Mouse (Mus musculus): ENCODE results near the gene Ypel2.

Ypel2 gene

DNA sequence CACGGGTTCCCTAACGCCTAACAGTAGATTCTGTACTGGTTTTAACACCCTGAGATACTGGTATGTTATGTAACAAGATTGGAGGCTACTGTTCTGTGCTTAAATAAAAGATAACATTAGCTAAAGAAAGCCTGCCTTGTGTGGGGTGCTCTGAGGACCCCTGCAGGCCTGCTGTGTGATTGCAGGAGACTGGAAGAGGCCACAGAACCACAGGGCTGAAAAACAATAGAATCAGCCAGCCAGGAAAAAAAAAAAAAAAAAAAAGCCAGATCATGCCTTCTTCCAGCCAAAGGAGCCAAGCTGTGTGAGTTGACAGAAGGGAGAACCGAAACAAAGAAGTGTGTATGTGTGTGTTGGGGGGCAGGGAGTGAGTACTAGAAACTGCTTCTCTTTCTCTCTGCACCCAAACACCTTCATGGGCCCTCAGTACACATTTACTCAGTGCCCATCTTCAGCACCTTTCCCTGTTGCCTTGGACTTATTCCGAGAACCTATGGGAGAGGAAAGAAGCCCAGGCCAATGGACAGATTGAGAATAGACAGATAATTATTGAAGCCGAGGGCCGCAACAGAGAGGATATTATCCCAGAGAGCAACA is 2.2 kb upstream of the Ypel2 start:
- peak in 1 of 2 experiments; percentile 51 for DNase-seq (ENCODE audit: low spot score in 2 of 2)

DNA sequence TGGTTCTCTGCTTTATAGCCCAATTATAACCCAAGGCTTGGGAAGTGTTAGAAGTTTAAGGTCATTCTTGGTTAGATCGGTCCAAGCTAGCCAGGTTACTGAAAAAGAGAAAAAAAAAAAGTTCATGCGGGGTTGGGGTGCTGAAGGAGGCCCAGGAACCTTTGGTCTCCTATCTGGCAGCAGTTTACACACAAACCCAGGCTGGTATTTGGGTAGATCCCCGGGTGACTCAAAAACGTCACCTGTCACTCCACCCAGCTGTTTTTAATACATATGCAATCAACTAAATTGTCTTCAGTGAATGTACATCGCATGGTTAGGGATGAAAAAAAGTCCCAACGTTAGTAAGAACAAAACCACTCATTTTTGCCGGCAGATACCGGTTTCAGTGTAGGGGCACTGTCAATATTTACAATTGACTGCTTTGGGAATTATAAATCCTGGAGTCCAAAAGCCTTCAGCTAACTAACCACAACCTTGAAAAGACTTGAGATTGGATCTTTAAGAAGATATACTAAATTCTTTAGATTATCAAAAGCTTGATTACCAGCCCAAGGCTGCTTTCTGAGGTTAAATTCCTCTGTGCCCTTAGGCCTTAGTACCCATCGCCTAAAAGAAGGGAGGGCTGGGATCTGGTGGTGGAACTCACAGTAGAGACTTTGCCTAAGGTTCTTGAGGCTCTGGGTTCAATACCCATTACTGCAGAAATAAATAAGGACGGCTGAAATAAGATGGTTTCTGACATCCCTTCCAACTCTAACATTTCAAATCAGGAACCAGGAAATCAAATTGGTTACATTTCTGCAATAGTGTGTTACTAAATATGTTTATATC is 1.5 kb upstream of the Ypel2 start:
- DNase-seq (ENCODE audit: low spot score in 2 of 2): no peak

DNA sequence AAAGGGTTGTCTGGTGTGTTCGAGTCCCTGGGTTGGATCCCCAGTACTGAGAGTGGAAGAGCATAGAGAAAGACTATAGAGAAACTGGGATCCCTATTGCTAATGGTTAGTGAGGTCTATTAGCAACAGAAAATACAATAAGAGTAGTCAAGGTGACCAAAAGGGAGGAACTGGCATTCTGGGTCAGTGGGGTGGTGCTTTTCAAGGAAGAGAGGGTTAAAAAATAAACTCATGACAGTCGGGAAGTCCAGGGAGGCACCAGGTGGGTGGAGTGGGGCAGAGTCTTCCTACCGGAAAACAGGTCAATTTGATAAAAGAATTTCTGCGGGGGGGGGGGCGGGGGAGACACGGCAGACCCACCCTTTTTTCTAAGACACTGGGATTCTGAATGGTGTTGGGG is 823 bp upstream of the Ypel2 start:
- no peak for DNase-seq (ENCODE audit: low spot score in 2 of 2)

DNA sequence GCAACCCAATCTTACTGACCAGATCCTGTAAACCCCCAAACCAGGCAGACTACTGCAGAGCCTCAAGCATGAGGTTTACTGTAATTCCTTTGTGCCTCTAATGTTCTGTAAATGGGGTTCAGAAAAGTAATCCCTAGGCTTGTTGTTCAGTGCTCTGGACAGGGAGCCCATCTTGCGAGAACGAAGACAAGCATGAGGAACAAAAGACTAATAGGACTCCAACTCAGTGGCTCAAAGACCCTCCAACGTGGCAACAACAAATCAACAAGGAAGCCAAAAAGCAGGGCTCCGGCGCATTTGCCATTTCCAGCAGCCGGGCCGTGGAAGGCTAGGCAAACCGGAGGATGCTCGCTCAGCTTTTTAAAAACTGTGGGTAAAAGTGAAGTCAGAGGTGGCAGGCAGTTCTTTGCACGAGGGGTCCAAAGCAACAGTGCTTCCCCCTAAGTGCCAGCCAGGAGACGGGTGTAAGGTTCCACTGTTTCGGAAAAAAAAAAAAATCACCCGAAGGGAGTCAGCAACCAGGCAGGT is 982 bp downstream of the Ypel2 start:
- no peak for DNase-seq (ENCODE audit: low spot score in 2 of 2)

DNA sequence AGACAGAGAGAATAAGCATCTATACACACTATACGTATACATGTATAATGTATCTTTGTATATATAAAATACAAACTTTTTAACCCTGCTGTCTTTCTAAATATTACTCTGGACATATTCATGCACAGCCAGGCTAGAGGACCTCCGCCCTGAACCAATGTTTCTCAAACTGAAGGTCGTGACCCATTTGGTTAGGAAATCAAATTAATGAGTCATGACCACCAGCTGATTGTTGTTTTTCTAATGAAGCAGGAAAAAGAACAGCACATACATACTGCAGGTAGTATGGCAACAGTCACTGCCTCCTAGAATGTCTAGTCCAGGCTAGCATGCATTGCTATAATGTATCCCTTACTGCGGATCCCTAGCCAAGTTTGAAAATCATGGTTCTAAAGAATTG is 2.3 kb downstream of the Ypel2 start:
- no peak for DNase-seq (ENCODE audit: low spot score in 2 of 2)

DNA sequence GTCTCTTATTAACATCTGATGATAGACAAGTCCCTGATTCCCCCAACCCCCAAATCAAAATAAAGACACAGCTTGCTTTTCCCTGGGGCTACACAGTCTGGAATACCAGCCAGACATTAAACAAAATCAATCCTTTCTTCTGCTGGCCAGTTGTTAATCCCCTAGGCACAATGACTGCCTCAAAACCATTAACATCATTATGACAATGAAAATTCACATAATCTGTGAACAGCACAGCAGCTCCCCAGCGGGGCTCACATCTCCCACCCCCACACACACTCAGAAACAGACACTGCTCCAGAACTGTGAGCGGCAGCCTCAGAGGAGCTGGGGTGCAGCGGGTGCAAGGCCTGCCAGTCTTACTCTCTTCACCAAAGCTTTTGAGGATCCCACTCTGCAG is 3.2 kb downstream of the Ypel2 start:
- no peak for DNase-seq (ENCODE audit: low spot score in 2 of 2)

DNA sequence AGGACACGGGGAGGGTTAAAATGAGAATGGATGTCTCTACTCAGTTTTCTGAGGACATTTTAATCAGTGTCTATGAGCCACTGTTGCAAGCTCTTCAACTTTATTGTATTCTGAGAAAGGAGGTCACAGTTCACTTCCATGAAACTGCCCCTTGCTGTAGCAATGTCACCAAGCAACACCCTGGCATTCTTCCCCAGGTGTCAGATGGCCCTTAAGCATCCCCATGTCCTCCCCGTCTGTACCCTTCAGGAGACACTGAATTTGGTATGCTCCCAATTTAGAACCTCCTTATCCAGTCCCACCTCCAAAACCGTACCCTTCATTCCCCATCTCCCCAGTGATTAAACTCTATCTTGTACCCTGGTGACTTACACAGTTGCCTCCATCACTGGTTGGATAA is 8.5 kb downstream of the Ypel2 start:
- no peak for DNase-seq (ENCODE audit: low spot score in 2 of 2)

DNA sequence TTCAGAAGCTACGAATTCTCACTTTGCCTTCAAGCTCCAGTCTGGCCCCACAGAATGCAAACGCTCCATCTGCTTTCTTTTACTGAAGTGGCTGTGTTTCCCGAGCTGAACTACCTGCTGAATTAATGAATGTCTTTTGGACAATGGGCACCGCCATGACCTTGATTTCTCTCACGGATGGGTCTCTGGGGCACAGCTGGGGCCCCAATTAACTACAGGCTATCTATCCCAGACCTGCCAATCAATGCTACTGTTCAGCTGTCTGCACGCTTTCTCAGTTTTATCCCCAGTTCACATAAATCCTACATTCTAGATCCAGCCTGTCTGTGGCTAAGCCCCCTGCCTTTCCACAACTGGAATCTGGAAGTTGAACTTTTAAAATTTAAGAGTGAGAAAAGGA is 10.5 kb downstream of the Ypel2 start:
- DNase-seq (ENCODE audit: low spot score in 2 of 2): no peak

DNA sequence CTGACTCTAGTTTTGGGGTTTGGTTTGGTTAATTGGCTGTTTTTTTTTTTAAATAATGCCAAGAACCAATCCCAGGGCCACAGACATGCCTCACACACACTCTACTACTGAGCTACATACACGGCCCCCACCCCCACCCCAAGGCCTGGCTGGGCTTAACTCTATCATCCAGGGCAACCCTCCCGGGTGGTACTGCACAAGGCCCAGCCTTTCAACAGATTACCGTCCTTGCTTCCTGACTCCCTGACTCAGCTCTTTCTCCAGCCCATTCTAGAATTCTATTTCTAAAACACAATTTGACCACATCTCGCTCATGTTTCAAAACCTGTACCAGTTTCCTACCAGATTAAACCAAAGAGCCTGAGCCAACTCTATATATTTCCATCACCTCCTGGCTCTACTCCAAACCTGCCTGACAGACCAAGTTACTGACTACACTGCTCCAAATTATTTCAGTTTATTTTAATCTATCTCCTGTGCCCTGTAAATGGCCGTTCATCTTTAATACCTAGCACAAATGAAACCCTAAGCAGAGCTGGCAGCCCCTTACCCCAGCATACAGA is 12.2 kb downstream of the Ypel2 start:
- no peak for DNase-seq (ENCODE audit: low spot score in 2 of 2)

DNA sequence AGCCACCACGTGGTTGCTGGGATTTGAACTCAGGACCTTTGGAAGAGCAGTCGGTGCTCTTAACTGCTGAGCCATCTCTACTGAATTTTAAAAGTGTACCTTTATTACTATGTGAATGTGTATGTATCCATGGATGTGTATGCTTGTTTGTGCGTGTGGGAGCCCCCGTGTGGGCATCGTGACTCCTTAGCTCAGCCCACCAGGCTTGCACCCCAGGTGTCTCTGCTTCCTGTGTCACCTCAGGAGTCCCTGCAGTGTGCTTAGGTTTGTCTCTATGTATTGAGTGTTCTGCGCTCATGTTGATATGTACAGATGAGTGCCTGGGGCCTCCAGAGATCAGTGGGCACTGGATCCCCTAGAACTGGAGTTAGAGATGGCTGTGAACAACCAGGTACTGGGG is 13.0 kb downstream of the Ypel2 start:
- no peak for DNase-seq (ENCODE audit: low spot score in 2 of 2)

DNA sequence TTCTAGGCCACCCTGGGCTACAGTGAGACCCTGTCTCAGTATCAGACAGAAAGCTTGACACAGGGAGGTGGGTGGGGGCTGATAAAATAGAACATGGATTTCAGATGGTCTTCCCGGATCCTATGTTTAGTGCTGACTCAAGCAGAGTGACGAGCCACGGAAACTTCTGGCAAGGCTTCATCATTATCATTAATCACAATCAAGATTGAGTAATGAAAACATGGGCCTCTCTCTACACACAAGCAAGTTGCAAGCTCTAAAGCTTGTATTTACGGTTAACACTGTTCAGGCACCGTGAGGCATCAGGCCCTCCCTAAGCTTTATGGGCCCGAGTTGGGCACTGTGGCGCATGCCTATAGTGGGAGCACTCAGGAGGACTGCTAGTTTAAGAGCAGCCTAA is 13.7 kb downstream of the Ypel2 start:
- DNase-seq (ENCODE audit: low spot score in 2 of 2): no peak

DNA sequence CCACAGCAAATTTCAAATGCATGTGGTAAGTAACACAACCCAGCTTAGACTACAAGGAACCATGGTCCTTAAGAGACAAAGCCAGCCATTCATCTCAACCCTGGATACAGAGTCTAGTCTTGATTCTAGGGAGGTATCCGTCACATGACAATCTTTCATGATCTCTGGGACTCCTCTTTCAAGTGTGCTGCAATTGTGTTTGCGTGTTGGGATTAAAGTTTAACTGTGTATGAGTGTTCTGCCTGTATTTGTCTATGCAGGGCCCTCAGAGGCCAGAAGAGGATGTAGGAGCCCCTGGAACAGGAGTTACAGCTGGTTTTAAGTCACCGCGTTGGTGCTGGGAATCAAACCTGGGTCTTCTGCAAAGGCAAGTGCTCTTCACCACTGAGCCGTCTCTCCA is 16.3 kb downstream of the Ypel2 start:
- DNase-seq (ENCODE audit: low spot score in 2 of 2): no peak

DNA sequence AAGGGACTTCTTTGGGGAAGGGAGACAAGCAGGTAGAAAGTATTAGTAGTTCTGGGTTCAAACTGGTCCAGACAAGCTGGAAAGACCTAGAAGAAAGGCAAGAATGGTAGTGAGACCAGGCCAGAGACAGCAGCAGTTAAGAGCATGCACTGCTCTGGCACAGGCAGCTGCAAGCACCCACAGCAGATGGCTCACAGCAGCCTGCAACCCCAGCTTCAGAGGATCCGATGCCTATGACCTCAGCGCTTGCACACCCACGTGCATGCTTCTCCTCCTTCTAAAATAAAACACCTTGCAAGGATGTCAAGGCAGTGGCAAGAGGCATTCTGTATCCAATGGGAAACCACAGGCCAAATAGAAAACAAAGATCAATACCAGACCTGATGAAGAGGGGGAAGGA is 19.1 kb downstream of the Ypel2 start:
- no peak for DNase-seq (ENCODE audit: low spot score in 2 of 2)

DNA sequence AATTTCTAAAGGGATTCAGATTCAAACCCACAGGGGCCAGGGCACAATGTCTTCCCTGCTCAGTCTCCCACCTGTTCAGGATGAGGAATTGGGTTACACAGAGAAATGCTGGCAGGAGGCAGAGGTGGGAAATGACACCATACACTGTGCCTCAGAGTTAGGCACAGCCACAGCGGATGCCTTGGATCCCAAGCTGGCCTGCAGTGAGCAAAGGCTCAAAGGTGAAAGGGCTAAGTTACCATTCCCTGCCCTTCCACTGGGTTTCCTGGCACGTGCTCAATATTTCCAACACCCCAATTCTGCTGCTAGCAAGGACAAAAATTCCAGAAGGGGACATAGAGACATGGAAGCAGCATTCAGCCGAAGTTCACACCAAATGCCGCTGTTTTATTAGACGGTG is 20.3 kb downstream of the Ypel2 start:
- DNase-seq (ENCODE audit: low spot score in 2 of 2): no peak

DNA sequence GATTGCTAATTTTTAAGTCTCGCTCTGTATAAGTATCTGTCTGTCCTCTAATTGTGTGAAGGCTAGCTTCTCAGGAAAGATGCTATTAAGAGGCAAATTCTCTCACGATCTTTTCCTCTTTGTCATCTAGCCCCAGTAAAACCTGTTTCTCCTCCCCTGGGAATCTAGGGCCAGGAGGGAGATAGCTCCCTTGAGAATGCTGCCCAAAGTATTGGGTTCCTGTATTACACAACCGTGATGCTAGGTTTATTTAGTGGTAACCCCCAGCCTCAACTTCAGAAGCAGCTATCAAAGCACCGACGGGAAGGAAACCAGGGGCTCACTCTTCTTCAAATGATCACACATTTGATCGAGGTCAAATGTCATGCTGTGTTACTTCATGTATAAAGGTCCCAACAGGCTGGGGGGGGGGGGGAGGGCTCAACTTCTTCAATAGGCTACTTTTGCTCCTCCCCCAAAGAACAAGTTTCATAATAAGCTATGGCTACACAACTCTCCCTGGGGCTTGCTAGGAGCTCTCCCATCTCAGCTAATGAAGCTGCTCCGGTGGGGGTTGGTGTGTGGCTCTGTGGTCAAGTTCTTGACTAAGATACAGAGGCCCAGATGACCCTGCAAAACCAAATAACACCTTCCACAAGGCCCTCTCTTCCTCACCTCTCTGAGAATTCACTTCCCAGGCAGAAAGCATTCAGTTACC is 22.3 kb downstream of the Ypel2 start:
- DNase-seq (ENCODE audit: low spot score in 2 of 2): no peak

DNA sequence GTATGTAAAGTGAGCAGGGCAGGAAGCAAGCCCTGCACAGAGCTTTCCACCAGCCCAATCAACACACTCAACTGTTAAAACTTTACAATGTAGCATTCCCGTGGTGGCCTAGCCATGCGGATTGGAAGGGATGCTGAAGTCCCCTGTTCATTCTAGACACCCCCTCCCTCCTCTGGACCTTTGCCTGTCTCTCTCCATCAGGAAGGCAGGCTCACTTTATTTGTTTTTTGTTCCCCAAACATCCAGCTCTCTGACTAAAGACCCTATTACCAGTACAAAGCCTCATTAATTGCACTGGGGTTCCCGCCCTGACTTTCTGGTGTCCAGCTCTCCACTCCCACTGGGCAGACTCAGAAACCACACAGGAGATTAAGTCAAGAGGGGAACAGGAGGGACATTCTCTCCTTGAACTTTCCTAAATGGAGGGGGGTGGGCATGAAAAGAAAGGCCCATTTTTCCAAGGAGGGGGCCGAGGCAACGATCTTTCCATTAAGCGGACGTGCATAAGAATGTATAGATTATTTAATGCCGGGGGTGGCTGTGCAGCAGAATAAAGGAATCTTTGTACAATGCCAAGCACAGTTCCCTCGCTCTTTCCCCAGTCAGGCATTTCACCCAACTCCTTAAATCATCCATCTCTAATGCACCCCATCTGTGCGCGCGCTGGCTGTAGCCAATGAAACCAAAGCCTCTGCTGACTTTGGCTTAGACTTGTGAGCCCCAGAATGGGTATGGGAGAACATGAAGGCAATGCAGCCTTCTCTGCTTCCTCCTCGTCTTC is 24.3 kb downstream of the Ypel2 start:
- DNase-seq (ENCODE audit: low spot score in 2 of 2): no peak

DNA sequence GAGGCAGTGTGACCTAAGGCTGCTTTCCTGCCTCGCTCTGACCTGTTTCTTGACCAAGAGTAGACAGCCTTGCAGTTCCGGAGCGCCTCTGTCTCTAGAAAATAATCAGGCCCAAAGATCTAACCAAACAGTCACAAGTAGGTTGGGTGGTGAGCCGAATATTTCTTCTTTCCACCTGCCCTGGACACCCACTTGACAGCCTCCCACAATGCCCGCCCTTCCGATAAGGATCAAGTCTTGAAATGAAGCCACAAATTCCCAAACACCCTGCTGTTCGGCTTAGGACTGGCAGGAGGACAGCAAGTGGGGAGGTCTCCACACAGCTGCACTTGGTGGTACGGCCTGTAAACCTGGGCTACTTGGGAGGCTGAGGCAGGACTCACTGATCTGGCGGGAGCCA is 26.0 kb downstream of the Ypel2 start:
- DNase-seq (ENCODE audit: low spot score in 2 of 2): no peak

DNA sequence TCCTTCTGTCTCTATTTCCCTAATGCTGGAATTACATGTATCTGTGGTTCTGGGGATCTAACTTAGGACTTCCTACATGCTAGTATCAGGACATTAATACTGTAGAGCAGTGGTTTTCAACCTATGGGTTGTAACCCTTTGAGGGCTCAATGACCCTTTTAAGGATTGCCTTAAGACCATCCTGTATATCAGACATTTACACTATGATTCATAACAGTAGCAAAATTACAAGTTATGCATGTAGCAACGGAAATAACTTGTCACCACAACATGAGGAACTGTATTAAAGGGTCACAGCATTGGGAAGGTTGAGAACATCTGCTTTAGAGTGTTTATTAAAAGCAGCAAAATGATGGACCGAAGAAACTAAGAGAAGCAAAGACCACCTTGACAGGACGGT is 26.8 kb downstream of the Ypel2 start:
- no peak for DNase-seq (ENCODE audit: low spot score in 2 of 2)

DNA sequence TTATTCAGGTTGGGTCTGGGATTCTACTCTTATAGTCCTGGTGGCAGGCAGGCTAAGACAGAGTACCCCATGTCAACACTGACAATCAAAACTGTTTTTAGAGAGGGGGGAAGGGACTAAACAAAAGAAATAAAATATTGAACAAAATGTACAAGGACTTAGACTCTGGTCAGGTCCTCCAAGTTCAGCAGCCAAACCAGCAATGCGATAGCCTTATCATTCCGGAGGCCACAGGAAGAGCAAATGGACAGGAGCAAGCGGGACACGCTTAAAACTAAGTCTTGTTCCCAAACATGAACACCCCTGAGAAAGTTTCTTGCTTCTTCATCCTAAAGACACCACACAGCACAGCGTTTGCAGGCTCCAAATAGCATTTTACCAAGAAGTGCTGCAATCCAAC is 28.4 kb downstream of the Ypel2 start:
- DNase-seq (ENCODE audit: low spot score in 2 of 2): no peak

DNA sequence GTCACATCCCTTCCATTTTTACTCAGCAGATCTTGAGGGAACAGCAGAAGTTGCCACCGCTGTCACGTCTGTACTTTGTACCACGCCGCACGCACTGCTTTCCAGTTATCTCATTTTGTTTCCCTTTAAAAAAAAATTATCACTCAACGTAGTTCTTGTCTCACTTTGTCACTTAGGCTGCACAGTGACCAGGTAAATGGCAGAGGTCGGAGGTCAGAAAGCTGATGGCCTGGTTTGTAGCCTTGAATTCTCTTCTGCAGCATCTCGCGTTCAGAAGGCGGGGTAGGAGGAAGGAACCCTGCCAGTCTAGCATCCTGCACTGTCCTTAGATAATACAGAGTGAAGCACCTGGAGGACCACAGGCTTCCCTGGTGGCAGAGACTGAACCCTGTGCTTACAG is 29.8 kb downstream of the Ypel2 start:
- no peak for DNase-seq (ENCODE audit: low spot score in 2 of 2)

DNA sequence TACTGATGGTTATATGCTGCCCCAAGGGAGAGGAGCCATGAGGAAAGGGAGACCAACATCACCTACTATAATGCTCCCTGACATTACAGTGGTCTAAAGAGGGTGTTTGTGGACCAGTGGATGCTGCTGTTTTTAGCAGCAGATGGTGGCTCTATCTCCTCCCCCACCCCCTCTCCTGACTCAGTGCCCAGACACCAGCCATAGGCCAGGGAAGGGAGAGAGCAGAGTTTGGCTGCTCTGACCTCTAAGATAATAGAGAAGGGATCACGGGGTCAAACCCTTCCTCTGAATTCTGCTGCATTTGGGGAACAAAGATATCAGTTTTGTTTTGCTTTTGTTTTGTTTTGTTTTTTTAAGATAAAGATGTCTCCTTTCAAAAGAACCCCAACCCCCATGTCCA is 30.5 kb downstream of the Ypel2 start:
- no peak for DNase-seq (ENCODE audit: low spot score in 2 of 2)

DNA sequence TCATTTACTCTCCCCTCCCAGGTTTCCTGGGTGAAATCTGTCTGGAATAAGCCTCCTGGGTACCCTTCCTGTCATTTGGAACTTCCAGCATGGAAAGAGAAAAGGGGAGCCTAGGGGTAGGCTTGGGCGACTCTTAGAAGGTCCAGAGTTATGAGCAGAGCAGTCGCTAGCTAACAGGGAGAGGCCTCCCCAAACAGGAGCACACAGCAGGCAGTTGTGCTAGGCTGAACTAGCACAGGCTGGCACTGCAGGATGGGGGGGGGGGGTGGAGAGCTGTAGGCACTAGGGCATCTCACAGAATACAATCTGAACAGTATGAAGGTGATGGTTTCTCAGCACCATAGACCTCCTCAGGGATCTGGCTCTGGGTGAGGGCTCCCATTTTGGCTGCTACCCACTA is 31.1 kb downstream of the Ypel2 start:
- no peak for DNase-seq (ENCODE audit: low spot score in 2 of 2)

All from cerebellum, postnatal 4 days (tissue).